Mouse (Mus musculus) heart, postnatal 10 days (tissue): Measurements from ENCODE around the gene Jak1. TPM values are rescaled to one million over a fixed set of nuclear protein-coding genes. Genes with fewer than 3 reads are reported as not detected.

Experiments
- DNase-seq, 2 experiments: peaks; one replicate each; pipeline ENCODE4 v3.0.0; 2021
- intact Hi-C: fragments of 180-260 bp; cut with DNase I; formaldehyde crosslinking; loops from one replicate; pipeline ENCODE4 v1.15.1; 2025
- total RNA-seq, 2 experiments: library from RNA; stranded (reverse); gene quantifications; 2 replicates each; pipeline ENCODE4 v1.2.3; 2021

Jak1 gene
- total RNA-seq, 2 experiments from 2014 or later, result 89.5 to 93.0 TPM

DNA sequence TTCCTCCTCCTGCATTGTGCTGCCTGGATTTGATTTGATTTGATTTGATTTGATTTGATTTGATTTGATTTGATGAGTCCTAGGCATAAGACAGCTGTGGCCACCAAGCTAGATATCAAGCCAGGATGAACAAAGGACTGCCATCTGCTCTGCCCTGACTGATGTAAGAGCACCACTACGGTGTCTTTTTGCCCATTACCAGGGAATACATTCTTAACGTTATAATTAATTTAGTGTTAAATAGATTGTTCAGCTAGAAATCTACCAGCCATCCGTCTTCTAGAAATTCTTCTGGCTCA is 24.3 kb downstream of the Jak1 start:
- no peak for DNase-seq
- intact Hi-C loops, result no loop called here

DNA sequence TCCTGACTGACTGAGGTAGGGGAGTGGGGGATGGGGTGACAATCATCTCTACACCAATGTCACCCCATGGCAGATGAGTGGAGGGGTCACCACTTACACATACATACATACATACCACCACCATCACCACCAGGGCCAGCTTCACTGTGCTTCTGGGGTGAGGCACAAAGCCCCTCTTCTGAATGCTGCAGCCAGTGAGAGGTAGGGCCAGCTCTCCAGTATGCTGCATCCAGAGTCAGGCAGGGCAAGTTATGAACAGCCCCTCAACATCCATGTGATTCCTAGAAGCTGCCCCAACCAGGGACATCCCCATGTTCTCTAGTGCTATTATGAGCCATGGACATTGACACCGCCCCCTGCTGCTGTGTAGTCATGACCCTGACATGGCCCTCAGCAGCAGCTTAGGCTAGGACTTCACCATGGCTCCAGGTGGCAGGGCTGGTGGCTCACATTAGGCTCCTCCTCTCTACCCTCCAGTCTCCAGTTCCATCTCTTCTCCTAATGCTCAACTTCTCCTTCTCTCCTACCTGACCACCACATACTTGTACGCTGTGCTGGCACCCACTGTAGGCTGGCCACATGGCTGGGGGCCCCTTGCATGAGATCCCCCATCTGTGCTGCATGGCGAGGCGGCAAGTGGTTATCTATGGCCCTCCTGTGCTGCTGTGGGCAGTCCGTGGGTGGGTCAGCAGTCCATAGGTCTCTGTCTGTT is 24.8 kb downstream of the Jak1 start:
- intact Hi-C loops, result no loop called here

DNA sequence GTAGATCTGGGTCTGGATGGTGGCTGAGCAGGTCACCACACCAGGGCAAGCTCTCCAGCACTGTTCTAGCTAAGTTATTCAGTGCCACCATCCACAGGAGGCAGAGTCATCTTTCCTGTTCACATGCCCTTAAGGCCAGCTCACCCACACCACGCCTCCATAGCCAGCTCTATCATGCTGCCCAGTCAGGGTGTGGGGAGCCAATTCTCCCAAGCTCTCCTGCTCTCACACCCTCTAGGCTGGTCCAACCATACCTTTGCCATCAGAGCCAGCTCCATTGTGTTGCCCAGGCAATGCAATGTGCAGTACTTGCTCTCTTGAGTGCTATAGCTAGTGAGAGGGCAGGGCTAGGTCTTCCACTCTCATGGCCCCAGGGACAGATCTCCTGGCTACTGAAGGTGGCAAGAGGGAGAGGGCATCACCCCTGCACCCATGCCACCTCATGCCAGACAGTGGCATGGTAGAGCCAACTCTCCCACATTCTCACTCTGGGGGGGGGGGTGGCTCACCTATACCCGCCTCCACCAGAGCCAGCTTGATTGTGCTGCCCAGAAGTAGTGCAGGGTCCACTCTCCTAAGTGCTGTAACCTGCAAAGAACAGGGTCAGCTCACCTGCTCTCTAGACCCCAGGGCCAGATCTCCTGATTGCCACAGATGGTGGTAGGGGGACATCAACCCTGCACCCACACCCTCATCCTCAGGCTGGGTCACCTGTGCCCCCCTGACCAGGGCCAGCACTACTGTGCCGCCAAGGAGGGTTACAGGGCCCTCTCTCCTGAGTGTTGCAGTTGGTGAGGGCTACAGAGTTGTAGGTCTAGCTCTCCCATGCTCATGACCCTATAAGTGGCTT is 25.5 kb downstream of the Jak1 start:
- intact Hi-C loops, result no loop called here
- DNase-seq, result no peak

More for the DNA sequence above, 24.8 kb downstream of the Jak1 start:
- DNase-seq, result no peak

DNA sequence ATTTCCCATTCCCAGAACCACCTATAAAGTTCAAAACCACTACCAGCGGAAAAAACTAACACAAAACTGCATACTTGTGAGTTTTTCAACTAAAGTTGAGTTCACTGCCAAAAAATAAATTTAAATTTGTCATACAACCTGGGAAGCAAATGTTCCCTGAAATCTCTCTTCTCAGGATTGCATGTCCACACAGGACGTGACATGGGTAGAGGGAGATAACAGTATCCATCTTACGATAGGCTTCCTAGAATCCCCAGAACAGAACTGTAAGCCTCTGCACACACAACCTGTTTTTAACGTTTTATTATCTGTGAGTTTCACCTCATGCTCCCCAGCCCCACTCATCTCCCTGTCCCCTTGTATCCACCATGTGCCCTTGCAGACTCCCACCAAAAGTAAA is 26.5 kb downstream of the Jak1 start:
- no peak for DNase-seq
- intact Hi-C loops, result no loop called here

DNA sequence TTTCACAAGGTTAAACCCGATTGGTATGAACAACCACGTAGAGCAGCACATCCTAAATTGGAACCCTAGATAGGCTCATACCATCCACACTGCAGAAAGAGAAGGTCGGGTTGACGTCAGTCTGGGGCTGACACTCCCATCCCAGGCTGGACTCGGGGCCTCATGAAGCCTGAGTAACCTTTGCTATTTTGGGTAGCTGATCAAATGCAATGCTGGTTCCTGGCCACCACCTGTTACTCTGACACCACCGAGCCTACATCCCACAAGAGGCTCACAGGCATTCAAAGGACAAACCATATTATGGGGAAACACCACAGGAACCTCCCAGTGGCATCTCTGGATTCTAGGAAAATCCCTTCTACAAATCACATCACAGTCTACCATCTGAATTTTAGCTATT is 28.3 kb downstream of the Jak1 start:
- intact Hi-C loops, result no loop called here
- peak; percentile 35 to 48 for DNase-seq

DNA sequence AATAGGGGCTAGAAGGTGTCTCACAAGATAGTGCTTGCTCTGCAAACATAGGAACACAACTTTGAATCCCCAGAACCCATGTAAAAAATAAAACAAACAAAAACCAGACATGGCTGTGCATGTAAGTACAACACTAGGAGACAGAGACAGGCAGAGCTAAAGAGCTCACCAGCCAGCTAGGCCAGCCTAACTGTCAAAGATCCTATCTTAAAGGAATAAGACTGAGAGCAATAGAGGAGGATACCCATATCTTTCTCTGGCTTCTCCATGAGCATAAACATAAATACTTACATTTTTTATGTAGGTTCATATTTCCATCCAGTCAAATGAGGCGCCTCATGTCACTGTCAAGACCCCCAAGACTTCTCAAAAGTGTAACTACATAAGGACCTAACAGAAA is 29.1 kb downstream of the Jak1 start:
- intact Hi-C loops, result no loop called here
- no peak for DNase-seq

DNA sequence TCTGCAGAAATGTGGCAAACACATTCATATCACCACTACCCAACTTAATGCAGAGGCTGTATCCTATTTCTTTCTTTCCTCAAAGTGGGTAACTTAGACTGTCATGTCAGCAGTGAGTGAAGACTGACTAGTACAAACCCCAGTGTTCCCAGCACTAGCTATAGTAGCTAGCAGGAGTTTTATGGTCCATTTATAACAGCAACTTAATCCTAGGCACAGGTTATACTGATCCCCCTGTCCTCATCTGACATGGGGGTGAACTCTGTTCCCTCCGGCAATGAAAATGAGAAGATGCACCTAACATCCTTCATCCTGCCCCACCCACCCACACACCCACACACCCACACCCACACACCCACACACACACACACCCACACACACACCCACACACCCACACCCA is 30.3 kb downstream of the Jak1 start:
- intact Hi-C loops, result no loop called here

DNA sequence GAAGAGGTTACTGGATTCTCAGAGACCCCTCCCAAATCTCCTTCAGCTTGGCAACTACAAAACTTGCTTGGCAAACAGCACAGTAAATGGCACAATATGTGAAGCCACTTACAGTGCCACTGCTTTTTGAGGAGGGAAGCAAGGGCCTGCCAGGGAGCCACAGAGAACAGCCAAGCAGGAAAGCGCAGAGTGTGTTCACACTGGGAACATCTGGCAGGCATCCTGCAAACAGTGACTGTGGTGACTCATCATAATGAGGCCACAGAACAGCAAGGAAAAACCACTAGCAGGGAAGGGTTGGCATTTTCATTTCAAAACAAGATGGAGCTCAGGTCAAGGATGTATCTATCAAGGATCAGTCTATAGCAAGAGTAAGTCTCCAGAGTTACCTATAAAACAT is 30.8 kb downstream of the Jak1 start:
- intact Hi-C loops, result no loop called here

More for the DNA sequence above, 30.3 kb downstream of the Jak1 start:
- no peak for DNase-seq

DNA sequence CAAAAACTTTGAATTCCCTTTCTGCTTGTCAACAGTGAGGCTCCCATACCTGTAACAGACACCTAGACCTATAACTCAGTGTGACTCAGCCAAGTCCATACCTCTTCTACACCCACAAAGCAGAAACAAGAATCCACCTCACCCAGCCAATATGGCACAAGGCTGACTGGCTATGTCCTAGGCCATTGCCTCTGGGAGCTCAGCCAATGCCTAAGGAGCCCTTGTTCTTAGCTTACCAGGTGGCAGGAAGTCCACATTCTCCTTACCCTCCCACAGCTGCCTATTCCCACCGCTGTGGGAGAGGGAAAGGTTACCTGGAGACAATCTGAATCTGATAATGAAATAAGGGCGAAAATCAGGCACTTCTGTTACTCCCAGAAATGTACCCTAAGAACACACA is 34.5 kb downstream of the Jak1 start:
- DNase-seq, result no peak
- intact Hi-C loops, result no loop called here

More for the DNA sequence above, 30.8 kb downstream of the Jak1 start:
- DNase-seq, result peak; percentile 84 to 85

DNA sequence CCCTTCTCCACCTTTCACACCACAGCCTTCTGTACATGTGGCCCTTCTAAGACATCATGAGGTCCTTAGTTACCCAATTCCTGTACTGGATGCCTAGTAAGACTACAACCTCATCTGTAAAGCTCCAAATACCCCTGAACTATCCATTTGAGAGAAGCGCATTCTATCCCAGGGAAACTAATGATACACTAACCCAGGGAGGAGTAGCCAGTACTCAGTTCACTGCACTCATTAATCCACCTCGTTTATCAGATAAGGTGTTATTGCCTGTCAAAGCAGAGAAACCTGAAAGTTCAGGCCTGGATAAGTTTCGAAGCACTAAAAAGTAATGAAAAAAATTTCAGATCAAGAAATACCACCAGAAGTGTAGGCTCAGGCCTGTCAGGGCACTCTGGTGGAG is 37.7 kb downstream of the Jak1 start:
- no peak for DNase-seq
- intact Hi-C loops, result no loop called here

DNA sequence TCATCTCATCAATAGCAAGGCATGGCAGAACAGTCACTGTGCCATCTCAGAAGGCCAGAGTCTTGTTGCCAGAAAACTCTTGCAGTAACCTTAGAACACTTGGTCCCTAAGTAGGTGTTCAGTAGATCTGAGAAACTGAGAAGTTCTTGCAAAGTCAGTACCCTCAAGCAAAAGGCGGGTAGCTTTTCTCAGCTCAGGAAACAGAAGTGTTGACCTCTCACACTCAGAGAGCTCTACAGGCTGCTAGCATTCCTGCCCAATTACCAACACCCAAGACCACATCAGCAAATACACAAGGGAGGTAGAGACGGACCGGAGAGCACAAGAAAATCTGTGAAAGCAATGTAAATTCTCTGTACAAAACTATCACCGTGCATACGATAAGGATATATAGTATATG is 39.1 kb downstream of the Jak1 start:
- no peak for DNase-seq
- intact Hi-C loops, result no loop called here

DNA sequence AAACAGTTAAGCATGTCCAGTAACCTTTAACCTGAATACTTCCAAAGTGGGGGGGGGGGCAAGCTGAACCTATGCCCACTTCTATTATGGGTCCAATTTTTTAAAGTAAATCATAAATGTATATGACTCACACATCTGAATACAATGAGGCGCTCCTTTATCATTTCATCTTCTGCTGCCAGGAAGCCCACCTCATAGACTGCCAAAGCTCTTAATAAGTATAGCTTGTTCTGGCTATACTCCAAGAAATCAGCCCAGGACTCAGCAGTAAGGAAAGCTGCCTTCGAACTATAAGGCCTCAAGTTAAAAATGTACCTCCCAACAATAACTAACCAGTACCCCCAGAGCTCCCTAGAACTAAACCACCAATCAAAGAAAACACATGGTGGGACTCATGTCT is 44.1 kb downstream of the Jak1 start:
- intact Hi-C loops, result no loop called here
- DNase-seq, result no peak

DNA sequence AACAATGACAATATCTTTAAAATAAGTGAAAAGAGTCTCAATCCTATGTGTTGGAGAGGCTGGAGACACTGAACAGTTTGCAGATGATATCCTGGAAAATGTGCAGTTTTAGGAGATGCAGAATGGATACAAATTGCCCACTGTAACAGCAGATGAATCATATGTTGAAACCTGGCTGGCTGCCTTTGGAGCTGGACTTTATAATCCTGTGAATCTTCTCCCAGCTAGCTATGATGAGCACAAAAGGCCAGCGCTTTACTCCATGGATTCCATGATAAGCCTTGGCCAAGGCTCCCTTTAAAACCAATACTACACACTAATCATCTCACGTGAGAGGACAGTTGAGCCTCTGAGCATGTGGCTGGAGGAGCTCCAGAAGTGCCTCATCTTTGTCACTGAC is 45.2 kb downstream of the Jak1 start:
- intact Hi-C loops, result no loop called here
- no peak for DNase-seq

DNA sequence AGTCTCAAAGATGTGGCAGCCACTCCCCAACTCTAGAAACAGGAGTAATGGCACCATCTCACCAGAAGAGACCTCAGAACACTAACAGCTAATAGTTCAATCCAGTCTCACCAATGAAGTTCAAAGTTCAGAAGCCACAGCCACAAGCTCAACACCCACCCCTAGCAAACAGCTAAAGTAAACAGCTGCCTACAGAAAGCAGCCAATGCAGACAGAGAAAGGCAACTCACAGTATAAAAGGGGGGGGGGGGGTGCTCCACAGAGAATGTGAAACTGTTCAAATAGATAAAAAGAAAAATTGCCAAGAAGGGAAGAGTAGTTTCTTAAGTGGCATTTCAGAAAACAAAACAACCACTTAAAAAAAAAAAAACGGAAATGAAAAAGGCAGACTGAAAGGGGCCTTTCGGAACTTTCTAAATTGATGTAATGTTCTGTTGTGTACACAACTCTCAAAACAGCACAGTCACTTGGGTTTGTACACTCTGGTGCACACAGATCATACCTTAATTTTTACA is 48.0 kb downstream of the Jak1 start:
- intact Hi-C loops, result no loop called here
- no peak for DNase-seq

DNA sequence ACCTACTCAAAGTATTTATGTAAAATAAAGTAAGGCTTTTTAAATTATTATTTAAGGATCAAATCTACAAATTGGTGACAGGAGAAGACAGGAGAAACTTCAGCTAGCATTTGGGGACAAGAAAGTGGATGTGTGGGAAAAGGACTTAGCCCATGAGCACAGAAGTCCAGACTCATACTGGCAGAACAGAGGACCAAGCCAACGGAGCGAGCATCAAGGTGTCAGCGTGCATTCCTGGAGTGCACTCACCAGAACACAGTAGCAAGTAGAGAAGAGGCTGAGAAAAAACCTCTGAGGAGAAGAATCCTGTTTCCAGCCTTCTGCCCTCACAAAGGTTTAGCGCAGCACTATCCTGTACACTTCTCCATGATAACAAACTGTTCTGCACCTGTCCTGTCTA is 48.8 kb downstream of the Jak1 start:
- no peak for DNase-seq
- intact Hi-C loops, result no loop called here

DNA sequence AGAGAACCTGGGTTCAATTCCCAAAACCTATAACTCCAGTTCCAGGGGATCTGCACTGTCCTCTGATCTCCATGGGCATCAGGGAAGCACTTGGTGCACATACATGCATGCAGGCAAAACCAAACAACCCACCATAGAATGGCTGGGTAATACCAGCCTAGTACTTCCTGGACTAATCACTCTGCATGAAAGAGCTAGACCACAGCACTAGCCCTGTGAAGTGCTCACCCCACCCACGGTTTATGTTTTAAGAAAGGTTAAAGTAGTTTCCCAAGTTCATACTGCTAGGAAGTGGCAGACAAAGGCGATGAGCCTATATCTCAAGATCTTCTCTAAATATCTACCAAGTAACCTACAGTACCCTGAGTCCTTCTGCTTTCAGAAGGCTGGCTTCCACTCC is 51.6 kb downstream of the Jak1 start:
- intact Hi-C loops, result no loop called here

DNA sequence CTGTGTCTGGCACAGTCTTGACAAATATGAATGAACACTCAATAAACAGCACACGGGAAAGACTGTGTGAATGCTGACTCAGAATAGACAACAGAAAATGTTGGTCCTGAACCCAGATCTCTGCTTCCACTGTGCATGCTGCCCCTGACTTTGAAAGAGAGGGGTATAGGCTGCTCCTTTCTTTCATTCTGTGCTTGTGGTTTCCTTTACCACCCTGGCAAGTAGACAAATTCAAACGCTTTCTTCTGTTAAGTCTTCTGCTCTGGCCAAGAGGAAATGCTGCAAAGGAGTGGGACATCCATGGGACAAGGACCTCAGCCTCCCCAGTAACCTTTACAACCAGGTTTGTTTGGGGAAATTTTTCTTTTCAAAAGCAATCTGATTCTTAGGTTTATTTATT is 57.6 kb downstream of the Jak1 start:
- DNase-seq, result no peak
- intact Hi-C loops, result no loop called here

More for the DNA sequence above, 51.6 kb downstream of the Jak1 start:
- no peak for DNase-seq

DNA sequence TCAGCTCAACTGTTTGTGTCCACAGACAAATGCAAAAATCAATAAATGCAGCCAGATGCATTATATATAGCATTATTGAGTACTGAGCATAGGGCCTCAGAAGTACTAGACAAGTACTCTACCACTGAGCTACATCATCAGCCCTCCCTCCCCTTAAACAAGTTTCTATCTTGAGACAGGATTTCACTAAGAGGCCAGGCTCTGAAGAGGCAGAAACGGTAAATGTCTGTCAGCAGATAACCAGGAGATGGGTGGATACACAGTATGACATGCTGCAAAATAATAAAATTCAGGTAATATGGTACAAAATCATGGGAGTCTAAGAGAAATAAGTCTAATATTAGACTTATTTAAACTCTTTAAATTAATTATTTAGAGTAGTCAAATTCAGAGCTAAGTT is 61.6 kb downstream of the Jak1 start:
- DNase-seq, result no peak
- intact Hi-C loops, result loop anchor here (5.0 kb wide), 1 partner anchor 89 kb away; no protein-coding TSS in a partner anchor

DNA sequence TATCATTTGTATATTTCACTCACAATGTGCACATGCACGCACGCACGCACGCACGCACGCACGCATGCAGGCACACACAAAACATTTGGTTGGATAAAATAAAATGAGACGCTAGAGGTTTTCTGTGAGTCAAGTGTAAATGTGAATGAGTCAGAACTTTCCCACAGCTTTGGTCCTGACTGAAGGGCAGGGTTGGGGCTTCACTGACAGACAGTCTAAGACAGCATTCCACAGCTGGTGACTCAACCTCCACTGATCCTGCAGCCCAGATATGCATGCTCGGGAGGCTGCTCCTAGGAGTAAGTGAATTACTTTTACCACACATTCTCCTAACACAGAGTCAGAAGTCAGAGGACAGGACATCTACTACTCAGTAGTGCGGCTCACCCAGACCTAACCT is 62.5 kb downstream of the Jak1 start:
- DNase-seq, result no peak
- intact Hi-C loops, result loop anchor here (5.0 kb wide), 1 partner anchor 90 kb away; no protein-coding TSS in a partner anchor

DNA sequence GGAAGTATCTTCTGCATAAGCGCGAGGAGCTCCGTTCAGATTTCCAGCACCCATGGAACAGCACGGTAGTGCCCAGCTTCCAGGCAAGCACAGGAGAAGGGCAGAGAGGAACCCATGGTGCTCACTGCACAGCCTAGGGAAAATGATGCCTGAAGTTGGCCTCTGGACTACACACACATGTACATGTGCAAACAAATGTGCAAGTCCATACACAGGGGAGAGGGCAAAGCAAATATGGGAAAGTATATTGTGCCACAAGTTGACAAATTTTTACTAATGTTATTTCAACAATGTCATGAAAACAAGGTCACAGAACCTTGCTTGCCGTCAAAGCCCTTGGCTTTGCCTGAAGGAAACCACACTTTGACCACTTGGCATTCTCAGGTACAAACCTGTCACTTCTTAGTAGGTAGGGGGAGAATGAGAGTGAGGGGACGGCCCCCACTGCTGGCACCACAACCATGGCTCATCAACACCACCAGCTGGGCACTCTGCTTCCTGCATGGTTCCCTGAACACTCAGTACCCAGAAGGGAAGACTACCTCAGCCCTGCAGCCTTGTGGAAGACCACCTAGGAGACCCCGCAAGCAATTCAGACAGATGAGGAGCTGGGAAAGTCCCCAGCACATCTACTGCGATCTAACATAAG is 65.5 kb downstream of the Jak1 start:
- intact Hi-C loops, result loop anchor here (5.0 kb wide), 1 partner anchor 93 kb away; no protein-coding TSS in a partner anchor
- DNase-seq, result no peak

DNA sequence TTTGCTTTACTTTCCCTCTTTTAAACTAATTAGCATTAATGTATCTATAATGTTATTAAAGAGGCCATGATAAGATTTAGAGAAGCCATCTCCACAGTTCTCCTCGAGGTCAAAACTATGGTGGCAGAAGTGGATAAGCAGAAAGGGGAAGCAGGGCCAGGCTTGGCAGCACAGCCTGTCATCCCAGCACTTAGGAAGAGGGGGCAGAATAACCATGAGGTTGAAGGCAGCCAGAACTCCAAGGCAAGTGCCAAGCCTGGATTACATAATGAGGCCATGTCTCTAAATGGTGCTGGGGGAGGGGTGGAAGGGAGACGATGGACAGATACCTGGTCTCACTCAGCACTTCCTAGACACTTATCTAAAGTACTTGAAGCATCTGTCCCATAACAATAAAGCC is 66.7 kb downstream of the Jak1 start:
- intact Hi-C loops, result no loop called here
- peak; percentile 66 to 72 for DNase-seq
